In genomic region chr3:55793842-55794575, GRCm38 (mm10) we compare ENCODE assay signal across 10 mouse cellular contexts. TPM values are rescaled to one million over a fixed set of nuclear protein-coding genes. Genes with fewer than 3 reads are reported as not detected.
DNase-seq lines count a peak whose midpoint lies in the region; ATAC-seq and TF ChIP-seq lines count a peak whose summit lies in the region.
"Had no signal": no experiment of that assay in that cellular context is flagged by ENCODE, and none has a peak within 500 bp of the region (broad histone marks: within the 10 kb centered on the region; RNA-seq: fewer than 3 reads in every experiment).

No protein-coding gene starts in this region.

- ATAC-seq in neural tube, embryonic 13.5 days (ENCODE audit: low read depth), result no peak
- peak; percentile 73; the same call in 1 of the 2 replicates for ATAC-seq in heart, embryonic 14.5 days (ENCODE audit: insufficient number of reproducible peaks, insufficient read depth, low FRiP score, low read depth)
- peak; percentile 9; the same call in 1 of the 2 replicates for ATAC-seq in lung, postnatal 0 days

- WGBS in neural tube, embryonic 13.5 days, result 66% methylated on average over 7 of the region's 7 CpGs
- 15% methylated on average over 7 of the region's 7 CpGs for WGBS in heart, embryonic 14.5 days
- 27% methylated on average over 7 of the region's 7 CpGs for WGBS in lung, postnatal 0 days
- 68% methylated on average over 7 of the region's 7 CpGs for WGBS in thymus, adult 2 months

- no peak for TF ChIP-seq POLR2A in thymus, adult 2 months (IDR thresholded peaks at IDR 0.05; ENCODE audit: control insufficient read depth, extremely low read depth, insufficient read depth, low read length, poor library complexity)

- H3K27ac ChIP-seq in neural tube, embryonic 13.5 days (replicated peaks), result peak overlapping the region; percentile 25
- peak overlapping the region; percentile 85 to 90 for H3K27ac ChIP-seq in heart, embryonic 14.5 days (replicated peaks in 1 of 2; ENCODE audit: control insufficient read depth in 1 of 2, insufficient read depth in 1 of 2, low read depth in 2 of 2, low read length in 2 of 2)
- H3K27ac ChIP-seq in lung, postnatal 0 days (ENCODE audit: low read length), result no peak overlapping the region
- H3K27ac ChIP-seq in thymus, adult 2 months (ENCODE audit: control insufficient read depth, insufficient read depth, low read length), result no peak overlapping the region
- H3K27ac ChIP-seq: embryonic facial prominence, embryonic 15.5 days; liver, embryonic 14.5 days had no signal

- no peaks in the 10 kb centered on the region for H3K9me3 ChIP-seq in neural tube, embryonic 13.5 days
- no peaks in the 10 kb centered on the region for H3K9me3 ChIP-seq in heart, embryonic 14.5 days (ENCODE audit: control insufficient read depth, low read length)
- H3K9me3 ChIP-seq in lung, postnatal 0 days (ENCODE audit: low read length), result no peaks in the 10 kb centered on the region
- H3K9me3 ChIP-seq: embryonic facial prominence, embryonic 15.5 days had no signal

- no peaks in the 10 kb centered on the region for H3K27me3 ChIP-seq in neural tube, embryonic 13.5 days
- H3K27me3 ChIP-seq in heart, embryonic 14.5 days (ENCODE audit: control insufficient read depth, insufficient read depth, low read length), result 0 out of 2 replicates have a peak, but pooled peaks cover 4% of the 10 kb centered on the region
- no peaks in the 10 kb centered on the region for H3K27me3 ChIP-seq in lung, postnatal 0 days (replicated peaks; ENCODE audit: insufficient read depth, low read length)
- H3K27me3 ChIP-seq in thymus, adult 2 months (ENCODE audit: control insufficient read depth, insufficient read depth, low read length), result no peaks in the 10 kb centered on the region
- H3K27me3 ChIP-seq: embryonic facial prominence, embryonic 15.5 days had no signal

- peaks cover 6% of the 10 kb centered on the region; the same call in 1 of the 2 replicates for H3K36me3 ChIP-seq in neural tube, embryonic 13.5 days
- no peaks in the 10 kb centered on the region for H3K36me3 ChIP-seq in heart, embryonic 14.5 days (ENCODE audit: control insufficient read depth, insufficient read depth, low read length)
- H3K36me3 ChIP-seq in lung, postnatal 0 days (ENCODE audit: insufficient read depth, low read length), result no peaks in the 10 kb centered on the region
- no peaks in the 10 kb centered on the region for H3K36me3 ChIP-seq in thymus, adult 2 months (ENCODE audit: control insufficient read depth, insufficient read depth, low read length)
- H3K36me3 ChIP-seq: embryonic facial prominence, embryonic 15.5 days had no signal

- no peak overlapping the region for H3K4me2 ChIP-seq in neural tube, embryonic 13.5 days
- peak overlapping the region; percentile 42 for H3K4me2 ChIP-seq in heart, embryonic 14.5 days (ENCODE audit: low read length)
- no peak overlapping the region for H3K4me2 ChIP-seq in lung, postnatal 0 days (replicated peaks; ENCODE audit: low read depth, low read length)
- H3K4me2 ChIP-seq: embryonic facial prominence, embryonic 15.5 days had no signal

- no peak for TF ChIP-seq CTCF in lung, postnatal 0 days (IDR thresholded peaks at IDR 0.05)
- no peak for TF ChIP-seq CTCF in thymus, adult 2 months (IDR thresholded peaks at IDR 0.05; ENCODE audit: borderline replicate concordance, control insufficient read depth, extremely low read depth, insufficient read depth, low read length, poor library complexity)

- no peak overlapping the region for H3K4me3 ChIP-seq in neural tube, embryonic 13.5 days
- H3K4me3 ChIP-seq in heart, embryonic 14.5 days (ENCODE audit: control insufficient read depth in 1 of 2, insufficient read depth in 1 of 2, low read depth in 1 of 2, low read length in 2 of 2), result no peak overlapping the region
- no peak overlapping the region for H3K4me3 ChIP-seq in lung, postnatal 0 days (ENCODE audit: low read depth, low read length)
- H3K4me3 ChIP-seq in thymus, adult 2 months (ENCODE audit: control insufficient read depth, insufficient read depth, low read length), result no peak overlapping the region
- H3K4me3 ChIP-seq: embryonic facial prominence, embryonic 15.5 days had no signal

- peaks cover 11% of the 10 kb centered on the region for H3K4me1 ChIP-seq in neural tube, embryonic 13.5 days (replicated peaks)
- H3K4me1 ChIP-seq in heart, embryonic 14.5 days (ENCODE audit: control insufficient read depth in 2 of 2, insufficient read depth in 2 of 2, low read length in 2 of 2), result peaks cover 6 to 16% of the 10 kb centered on the region in 2 experiments
- H3K4me1 ChIP-seq in lung, postnatal 0 days (ENCODE audit: insufficient read depth, low read depth, low read length), result no peaks in the 10 kb centered on the region
- no peaks in the 10 kb centered on the region for H3K4me1 ChIP-seq in thymus, adult 2 months (replicated peaks; ENCODE audit: control insufficient read depth, insufficient read depth, low read length)
- H3K4me1 ChIP-seq: embryonic facial prominence, embryonic 15.5 days had no signal

- no peak overlapping the region for H3K9ac ChIP-seq in neural tube, embryonic 13.5 days
- no peak overlapping the region for H3K9ac ChIP-seq in heart, embryonic 14.5 days (ENCODE audit: low read length)
- H3K9ac ChIP-seq in lung, postnatal 0 days (replicated peaks; ENCODE audit: low read depth), result no peak overlapping the region
- H3K9ac ChIP-seq: embryonic facial prominence, embryonic 15.5 days; liver, embryonic 14.5 days had no signal

- no peak for TF ChIP-seq EP300 in lung, postnatal 0 days (IDR thresholded peaks at IDR 0.05)

- DNase-seq in neural tube, embryonic 10.5 days (ENCODE audit: extremely low spot score, low spot score), result no peak
- peak; percentile 57 to 73 for DNase-seq in cerebellum, adult 18-20 months
- DNase-seq in lung, postnatal 0 days (ENCODE audit: low spot score), result peak; percentile 24
- DNase-seq in thymus, adult 2 months, result no peak
- no peak for DNase-seq in layer of hippocampus, adult 8-10 months (ENCODE audit: low spot score in 2 of 2)
- no peak for DNase-seq in thymus, postnatal 4 days

RNA-seq across cellular contexts. Expression of gene Mab21l1, which starts 11.7 kb away (rescaled TPM):
- polyA plus RNA-seq in neural tube, embryonic 13.5 days (2015; fragmentation: Nextera tagmentation; extraction: Ambion mirVana), result 80.7 and 96.6 TPM in 2 replicates
- 0.57 and 1.2 TPM in 2 replicates for polyA plus RNA-seq in heart, embryonic 14.5 days (2014; fragmentation: Nextera tagmentation; extraction: Ambion mirVana)
- 0.24 TPM in 1 of 2 replicates, not detected in the other for polyA plus RNA-seq in lung, postnatal 0 days (2015; fragmentation: Nextera tagmentation; extraction: Ambion mirVana)
- 0.06 TPM in 1 of 2 replicates, not detected in the other for polyA plus RNA-seq in thymus, adult 2 months (2012; rRNA removed)
- total RNA-seq in layer of hippocampus, adult 8-10 months (2022), result 1 to 10 TPM; 1.8 to 2.8 (median 2.2) TPM

Comparison
In these comparisons a context has a peak if more than half of its experiments do, and no peak if none do; other contexts are left out.
1. H3K27ac ChIP-seq: peak in neural tube, embryonic 13.5 days (single experiment) and heart, embryonic 14.5 days (2 of 2); none in lung, postnatal 0 days (single experiment) and thymus, adult 2 months (single experiment).
2. DNase-seq: peak in cerebellum, adult 18-20 months (2 of 2) and lung, postnatal 0 days (single experiment); none in neural tube, embryonic 10.5 days (single experiment), thymus, adult 2 months (single experiment), layer of hippocampus, adult 8-10 months (0 of 2) and thymus, postnatal 4 days (single experiment).
3. RNA of gene Mab21l1, which starts 11.7 kb away (polyA plus RNA-seq): 80.7 to 96.6 TPM in neural tube, embryonic 13.5 days; 0.57 to 1.2 TPM in heart, embryonic 14.5 days, 0.24 TPM in lung, postnatal 0 days and 0.06 TPM in thymus, adult 2 months; every median in the first group is over 10 times any median in the second.